Mouse (Mus musculus): ENCODE measurements around the gene Ttc30a1. TPM values are rescaled to one million over a fixed set of nuclear protein-coding genes. Genes with fewer than 3 reads are reported as not detected.

The Ttc30a1 gene
- polyA plus RNA-seq, 1 experiment from 2014 or later, result 10.6 TPM

Other genes with a start within 250 kb of the Ttc30a1 start
- 46.6 and 47.8 TPM in 2 replicates for gene Agps, start 149.8 kb downstream of the Ttc30a1 start, polyA plus RNA-seq (2016; fragmentation: Nextera tagmentation; extraction: Ambion mirVana)
- gene Ttc30b, start 43.4 kb downstream of the Ttc30a1 start, polyA plus RNA-seq (2016; fragmentation: Nextera tagmentation; extraction: Ambion mirVana), result 7.5 and 9.7 TPM in 2 replicates
- 0.40 and 0.52 TPM in 2 replicates for gene Ttc30a2, start 3.8 kb downstream of the Ttc30a1 start, polyA plus RNA-seq (2016; fragmentation: Nextera tagmentation; extraction: Ambion mirVana)